Mouse (Mus musculus) kidney, adult 2 months (tissue): Measurements from ENCODE around the gene Piga.

Experiments used
- CTCF ChIP-seq: fragments of 200-500 bp; conservative IDR thresholded peaks from 2 replicates; pipeline ENCODE4 v1.5.1; 2011; ENCODE audit warnings: low read depth, mild to moderate bottlenecking, control low read depth, low read length, moderate library complexity, mixed read lengths; ENCODE audit not compliant: insufficient read depth, insufficient read length
- POLR2A ChIP-seq: fragments of 200-500 bp; IDR thresholded peaks from one replicate; pipeline ENCODE4 v1.6.1; 2011; ENCODE audit warnings: low read depth, low read length, control low read depth

DNA sequence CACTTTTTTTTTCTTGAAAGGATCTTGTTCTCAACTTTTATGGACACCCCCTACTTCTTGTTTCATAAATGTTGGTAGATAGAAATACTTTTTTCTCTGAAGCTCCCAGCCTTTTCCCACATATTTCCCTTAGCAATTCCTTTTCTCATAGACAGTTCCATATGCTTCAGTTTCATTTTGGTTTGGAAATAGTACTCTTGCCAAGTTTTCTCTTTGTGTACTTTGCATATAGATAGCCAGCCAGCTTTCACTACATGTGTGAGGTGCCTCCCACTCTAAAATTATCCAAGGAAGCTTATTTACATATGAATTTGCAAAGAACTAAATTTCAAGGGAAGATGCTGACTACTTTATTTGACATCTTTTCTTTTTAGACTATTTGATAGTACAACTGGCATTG is 1.6 kb upstream of the Piga start:
- TF ChIP-seq CTCF (no peak), POLR2A (no peak)
